Mouse (Mus musculus) ES-Bruce4 (cell line): ENCODE measurements around the gene Map2k6. TPM values are rescaled to one million over a fixed set of nuclear protein-coding genes. Genes with fewer than 3 reads are reported as not detected.
A peak's percentile ranks its signal among the peaks of the same experiment; 100 is the strongest.

ENCODE experiments used
- H3K27ac ChIP-seq: 2 replicates; pipeline ENCODE4 v1.5.1; 2012; ENCODE audit warnings: low read length, inconsistent platforms; ENCODE audit not compliant: insufficient read depth
- H3K27me3 ChIP-seq: 2 replicates; pipeline ENCODE4 v1.6.1; 2012; ENCODE audit warnings: mild to moderate bottlenecking, low read length, inconsistent platforms; ENCODE audit not compliant: control insufficient read depth, poor library complexity, insufficient read depth, severe bottlenecking
- H3K36me3 ChIP-seq: 2 replicates; pipeline ENCODE4 v1.6.1; 2012; ENCODE audit warnings: inconsistent platforms, mild to moderate bottlenecking, low read length, moderate library complexity; ENCODE audit not compliant: control insufficient read depth, poor library complexity, insufficient read depth, severe bottlenecking
- H3K4me1 ChIP-seq: one replicate; pipeline ENCODE4 v1.8.1; 2011; ENCODE audit warnings: low read length; ENCODE audit not compliant: control insufficient read depth, insufficient read depth
- H3K4me3 ChIP-seq: 2 replicates; pipeline ENCODE4 v1.5.1; 2011; ENCODE audit warnings: low read depth, mild to moderate bottlenecking, low read length
- H3K9ac ChIP-seq: 2 replicates; pipeline ENCODE4 v1.6.1; 2012; ENCODE audit warnings: low read depth, mild to moderate bottlenecking, inconsistent platforms; ENCODE audit not compliant: poor library complexity, severe bottlenecking
- H3K9me3 ChIP-seq: replicated peaks from 2 replicates; pipeline ENCODE4 v1.6.1; 2012; ENCODE audit warnings: mild to moderate bottlenecking, low read length, inconsistent platforms; ENCODE audit not compliant: control insufficient read depth, poor library complexity, insufficient read depth, severe bottlenecking
- CTCF ChIP-seq: IDR thresholded peaks from one replicate; pipeline ENCODE4 v1.8.1; 2011; ENCODE audit warnings: low read depth, low read length
- EP300 ChIP-seq: IDR thresholded peaks from 2 replicates; pipeline ENCODE4 v1.6.1; 2011; ENCODE audit warnings: low read depth, low read length; ENCODE audit not compliant: insufficient read depth
- POLR2A ChIP-seq: IDR thresholded peaks from one replicate; pipeline ENCODE4 v1.8.1; 2011; ENCODE audit warnings: low read length; ENCODE audit not compliant: insufficient read depth
- polyA plus RNA-seq: library from polyadenylated mRNA; stranded (reverse); fragments of >200 nt; gene quantifications from 2 replicates; pipeline ENCODE4 v1.2.4, GENCODE M21; 2011; ENCODE audit warnings: low read depth; ENCODE audit not compliant: missing spikeins, insufficient read depth, insufficient read length

Map2k6 gene
- polyA plus RNA-seq, 1 experiment: 10.1 TPM

GRCm38 (mm10) chr11:110400283-110400682 is 1.4 kb downstream of the Map2k6 start:
- TF ChIP-seq POLR2A: no peak
- TF ChIP-seq EP300: no peak
- no peak for TF ChIP-seq CTCF
- no peak overlapping the region for H3K4me3 ChIP-seq
- no peaks in the 10 kb centered on the region for H3K9me3 ChIP-seq
- H3K27me3 ChIP-seq: no peaks in the 10 kb centered on the region
- no peak overlapping the region for H3K9ac ChIP-seq
- H3K36me3 ChIP-seq: no peaks in the 10 kb centered on the region
- H3K27ac ChIP-seq: no peak overlapping the region
- peaks cover 5% of the 10 kb centered on the region for H3K4me1 ChIP-seq

- no peak for TF ChIP-seq CTCF
- TF ChIP-seq POLR2A: no peak
- TF ChIP-seq EP300: no peak
- Histone ChIP-seq H3K36me3 (no peaks in the 10 kb centered on the region), H3K9me3 (no peaks in the 10 kb centered on the region), H3K9ac (no peak overlapping the region), H3K27me3 (no peaks in the 10 kb centered on the region), H3K27ac (no peak overlapping the region), H3K4me3 (no peak overlapping the region), H3K4me1 (peaks cover 4% of the 10 kb centered on the region)
Observed at GRCm38 (mm10) chr11:110402671-110403070, 3.7 kb downstream of the Map2k6 start.

GRCm38 (mm10) chr11:110403602-110404001 is 4.7 kb downstream of the Map2k6 start:
- TF ChIP-seq EP300 (no peak), POLR2A (no peak), CTCF (no peak)
- no peak overlapping the region for H3K27ac ChIP-seq
- H3K36me3 ChIP-seq: no peaks in the 10 kb centered on the region
- no peak overlapping the region for H3K9ac ChIP-seq
- H3K9me3 ChIP-seq: no peaks in the 10 kb centered on the region
- no peak overlapping the region for H3K4me3 ChIP-seq
- H3K27me3 ChIP-seq: no peaks in the 10 kb centered on the region
- H3K4me1 ChIP-seq: no peaks in the 10 kb centered on the region

GRCm38 (mm10) chr11:110405607-110406006 is 6.7 kb downstream of the Map2k6 start:
- H3K27ac ChIP-seq: no peak overlapping the region
- H3K27me3 ChIP-seq: no peaks in the 10 kb centered on the region
- H3K9me3 ChIP-seq: no peaks in the 10 kb centered on the region
- no peaks in the 10 kb centered on the region for H3K4me1 ChIP-seq
- H3K4me3 ChIP-seq: no peak overlapping the region
- no peaks in the 10 kb centered on the region for H3K36me3 ChIP-seq
- no peak for TF ChIP-seq POLR2A
- TF ChIP-seq CTCF: no peak
- TF ChIP-seq EP300: no peak
- no peak overlapping the region for H3K9ac ChIP-seq

GRCm38 (mm10) chr11:110409131-110409530 is 10.2 kb downstream of the Map2k6 start:
- Histone ChIP-seq H3K27ac (0 out of 2 replicates have a peak overlapping the region, but pooled peaks have one; percentile 12), H3K9ac (no peak overlapping the region), H3K9me3 (no peaks in the 10 kb centered on the region), H3K4me3 (peak overlapping the region; percentile 25; the same call in 1 of the 2 replicates), H3K36me3 (no peaks in the 10 kb centered on the region), H3K4me1 (no peaks in the 10 kb centered on the region), H3K27me3 (no peaks in the 10 kb centered on the region)
- TF ChIP-seq POLR2A (no peak), EP300 (no peak), CTCF (no peak)

- Histone ChIP-seq H3K36me3 (no peaks in the 10 kb centered on the region), H3K4me3 (no peak overlapping the region), H3K9me3 (no peaks in the 10 kb centered on the region), H3K27me3 (no peaks in the 10 kb centered on the region), H3K4me1 (no peaks in the 10 kb centered on the region), H3K9ac (no peak overlapping the region), H3K27ac (no peak overlapping the region)
- no peak for TF ChIP-seq POLR2A
- no peak for TF ChIP-seq EP300
- TF ChIP-seq CTCF: peak; percentile 71
Observed at GRCm38 (mm10) chr11:110409776-110410175, 10.9 kb downstream of the Map2k6 start.
